Mouse (Mus musculus) right cerebral cortex, postnatal 10 days (tissue): ENCODE measurements around the gene Nectin1.

Experiments
- DNase-seq, 2 experiments: peaks; one replicate each; pipeline ENCODE4 v3.0.0; 2021; ENCODE audit warnings: low spot score in 2 of 2

Nectin1 gene

GRCm38 (mm10) chr9:43765419-43766179, 21.8 kb downstream of the Nectin1 start:
- no peak for DNase-seq

- DNase-seq = no peak
These were observed 25.0 kb downstream of the Nectin1 start for GRCm38 (mm10) chr9:43768779-43769178.

- no peak for DNase-seq
These were observed 25.4 kb downstream of the Nectin1 start for GRCm38 (mm10) chr9:43769228-43769627.

- DNase-seq = no peak
These were observed 26.2 kb downstream of the Nectin1 start for GRCm38 (mm10) chr9:43769940-43770339.

GRCm38 (mm10) chr9:43771041-43771440, 27.3 kb downstream of the Nectin1 start:
- DNase-seq = no peak

- no peak for DNase-seq
These were observed 28.7 kb downstream of the Nectin1 start for GRCm38 (mm10) chr9:43772460-43772859.

GRCm38 (mm10) chr9:43773521-43773920, 29.7 kb downstream of the Nectin1 start:
- no peak for DNase-seq

GRCm38 (mm10) chr9:43774427-43774826, 30.6 kb downstream of the Nectin1 start:
- DNase-seq = no peak

- DNase-seq = no peak
These were observed 32.4 kb downstream of the Nectin1 start for GRCm38 (mm10) chr9:43776231-43776630.

GRCm38 (mm10) chr9:43777362-43778360, 33.9 kb downstream of the Nectin1 start:
- no peak for DNase-seq

- DNase-seq = no peak
These were observed 37.1 kb downstream of the Nectin1 start for GRCm38 (mm10) chr9:43780883-43781282.

GRCm38 (mm10) chr9:43782401-43782800, 38.6 kb downstream of the Nectin1 start:
- DNase-seq = no peak

GRCm38 (mm10) chr9:43783959-43784358, 40.2 kb downstream of the Nectin1 start:
- DNase-seq = no peak

GRCm38 (mm10) chr9:43784841-43785240, 41.1 kb downstream of the Nectin1 start:
- DNase-seq = no peak

GRCm38 (mm10) chr9:43787591-43787990, 43.8 kb downstream of the Nectin1 start:
- DNase-seq = no peak

GRCm38 (mm10) chr9:43792681-43793080, 48.9 kb downstream of the Nectin1 start:
- no peak for DNase-seq

- DNase-seq = no peak
These were observed 49.6 kb downstream of the Nectin1 start for GRCm38 (mm10) chr9:43793411-43793810.

GRCm38 (mm10) chr9:43796031-43796430, 52.2 kb downstream of the Nectin1 start:
- no peak for DNase-seq

GRCm38 (mm10) chr9:43796841-43797740, 53.3 kb downstream of the Nectin1 start:
- no peak for DNase-seq

GRCm38 (mm10) chr9:43797746-43798145, 54.0 kb downstream of the Nectin1 start:
- no peak for DNase-seq

GRCm38 (mm10) chr9:43800525-43800924, 56.7 kb downstream of the Nectin1 start:
- no peak for DNase-seq
